ENCODE assay signal across 29 mouse cellular contexts in genomic region chr11:101378926-101379325, GRCm38 (mm10). TPM values are rescaled to one million over a fixed set of nuclear protein-coding genes. Genes with fewer than 3 reads are reported as not detected.
A peak's percentile ranks its signal among the peaks of the same experiment; 100 is the strongest.
DNase-seq lines count a peak whose midpoint lies in the region; ATAC-seq and TF ChIP-seq lines count a peak whose summit lies in the region.
"Had no signal": no experiment of that assay in that cellular context is flagged by ENCODE, and none has a peak within 500 bp of the region (broad histone marks: within the 10 kb centered on the region; RNA-seq: fewer than 3 reads in every experiment).

No protein-coding gene starts in this region.

- H3K36me3 ChIP-seq in liver, adult 2 months (ENCODE audit: control insufficient read depth, insufficient read depth, low read length): peaks cover 33% of the 10 kb centered on the region
- H3K36me3 ChIP-seq in liver, embryonic 12.5 days: no peaks in the 10 kb centered on the region
- H3K36me3 ChIP-seq: heart, embryonic 12.5 days; hindbrain, embryonic 13.5 days; limb, embryonic 10.5 days; neural tube, embryonic 12.5 days had no signal

- ATAC-seq in liver, embryonic 12.5 days: no peak
- ATAC-seq: activated CD4-positive, CD25-positive, alpha-beta regulatory T cell, adult 4 months; lung, postnatal 0 days had no signal

- TF ChIP-seq CTCF in liver, adult 2 months (IDR thresholded peaks at IDR 0.05; ENCODE audit: low read depth, low read length): no peak

- whole genome bisulfite sequencing in liver, adult 2 months: 27% methylated on average over 6 of the region's 6 CpGs
- 66% methylated on average over 6 of the region's 6 CpGs for WGBS in liver, embryonic 12.5 days (ENCODE audit: insufficient replicate concordance)

- no peaks in the 10 kb centered on the region for H3K9me3 ChIP-seq in liver, embryonic 12.5 days (replicated peaks)
- H3K9me3 ChIP-seq: heart, embryonic 12.5 days; hindbrain, embryonic 13.5 days; limb, embryonic 10.5 days; neural tube, embryonic 12.5 days had no signal

- no peak overlapping the region for H3K9ac ChIP-seq in liver, adult 2 months (ENCODE audit: low read depth, low read length)
- H3K9ac ChIP-seq in liver, embryonic 12.5 days: no peak overlapping the region
- H3K9ac ChIP-seq: heart, embryonic 12.5 days; hindbrain, embryonic 13.5 days; liver, embryonic 14.5 days; neural tube, embryonic 12.5 days had no signal

- no peak for TF ChIP-seq POLR2A in liver, adult 2 months (IDR thresholded peaks at IDR 0.05; ENCODE audit: extremely low read depth, insufficient read depth, low read length)

- peak overlapping the region; percentile 38 for H3K27ac ChIP-seq in liver, adult 2 months (replicated peaks; ENCODE audit: insufficient read depth, low read depth, low read length)
- no peak overlapping the region for H3K27ac ChIP-seq in liver, embryonic 12.5 days
- H3K27ac ChIP-seq: gastrocnemius, adult 2 months; hindbrain, embryonic 13.5 days; limb, embryonic 10.5 days; liver, embryonic 14.5 days; neural tube, embryonic 12.5 days had no signal

- intact Hi-C loops in left cerebral cortex, postnatal 10 days (cut with DNase I): no loop called here

- peak; percentile 50 for DNase-seq in adrenal gland, adult 2 months
- no peak for DNase-seq in adrenal gland, adult 8-10 months
- DNase-seq in liver, adult 2 months (ENCODE audit: extremely low read depth, low read depth, low spot score): peak; percentile 100
- peak; percentile 45 for DNase-seq in fibroblast of lung, adult 2 months (ENCODE audit: low read depth)
- DNase-seq in kidney, postnatal 25 days: peak; percentile 38 to 81
- no peak for DNase-seq in left cerebral cortex, postnatal 10 days (ENCODE audit: extremely low spot score in 1 of 2, low spot score in 2 of 2)
- DNase-seq in left cerebral cortex, adult 9 months (ENCODE audit: low spot score in 2 of 2): no peak
- DNase-seq: cerebellum, adult 11 months; cerebellum, postnatal 14 days; embryo, embryonic 11 days; gastrocnemius, adult 2 months; heart, adult 11 months; heart, postnatal 14 days; thymus, adult 2 months had no signal

- H3K79me2 ChIP-seq in liver, adult 2 months (ENCODE audit: control insufficient read depth, insufficient read depth, low read length): no peaks in the 10 kb centered on the region

- no peak overlapping the region for H3K4me2 ChIP-seq in liver, embryonic 12.5 days
- H3K4me2 ChIP-seq: heart, embryonic 12.5 days; hindbrain, embryonic 13.5 days; midbrain, embryonic 11.5 days; neural tube, embryonic 12.5 days had no signal

- H3K27me3 ChIP-seq in liver, adult 2 months (ENCODE audit: control insufficient read depth, insufficient read depth, low read length): no peaks in the 10 kb centered on the region
- H3K27me3 ChIP-seq in liver, embryonic 12.5 days (replicated peaks): peaks cover 30% of the 10 kb centered on the region
- H3K27me3 ChIP-seq: heart, embryonic 12.5 days; hindbrain, embryonic 13.5 days; neural tube, embryonic 12.5 days had no signal

- no peaks in the 10 kb centered on the region for H3K4me1 ChIP-seq in liver, adult 2 months (ENCODE audit: control insufficient read depth, insufficient read depth, low read length)
- H3K4me1 ChIP-seq in liver, embryonic 12.5 days: no peaks in the 10 kb centered on the region
- H3K4me1 ChIP-seq: heart, embryonic 12.5 days; hindbrain, embryonic 13.5 days; neural tube, embryonic 12.5 days had no signal

- no peak overlapping the region for H3K4me3 ChIP-seq in liver, adult 2 months (ENCODE audit: insufficient read depth, low read depth, low read length)
- no peak overlapping the region for H3K4me3 ChIP-seq in liver, embryonic 12.5 days
- H3K4me3 ChIP-seq: gastrocnemius, adult 2 months; heart, embryonic 12.5 days; hindbrain, embryonic 13.5 days; limb, embryonic 10.5 days; neural tube, embryonic 12.5 days had no signal

RNA-seq across cellular contexts. Expression of gene G6pc, which starts 11.6 kb away (rescaled TPM):
- 10 to 100 TPM in 1 of 2 experiments, 1 to 10 TPM in 1; 1.8 to 24.0 TPM for total RNA-seq in adrenal gland, adult 2 months (2021)
- 0.13 and 0.26 TPM in 2 replicates for polyA plus RNA-seq in adrenal gland, adult 2 months (2012; rRNA removed)
- total RNA-seq in adrenal gland, adult 8-10 months (2022): 1 to 10 TPM; 2.7 to 5.1 (median 4.6) TPM
- total RNA-seq in liver, adult 2 months (2014; rRNA removed): 121 and 144 TPM in 2 replicates
- 115 and 146 TPM in 2 replicates for polyA plus RNA-seq in liver, adult 2 months (2012; rRNA removed)
- polyA plus RNA-seq in liver, embryonic 12.5 days (2016; fragmentation: Nextera tagmentation; extraction: Ambion mirVana): not detected in 2 replicates
- not detected for total RNA-seq in left cerebral cortex, postnatal 10 days (2021)
- total RNA-seq: gastrocnemius, adult 2 months; heart, postnatal 14 days; left cerebral cortex, adult 18-20 months; monocyte, adult 5-6 weeks had no signal
- polyA plus RNA-seq: activated CD4-positive, CD25-positive, alpha-beta regulatory T cell, adult 4 months; brain, embryonic 14.5 days; embryonic facial prominence, embryonic 14.5 days; forebrain, embryonic 11.5 days; heart, embryonic 12.5 days; hindbrain, embryonic 13.5 days; intestine, embryonic 14.5 days; limb, embryonic 10.5 days; midbrain, embryonic 11.5 days; neural tube, embryonic 12.5 days had no signal

RNA-seq across cellular contexts. Expression of gene Aarsd1, which starts 38.5 kb away (rescaled TPM):
- total RNA-seq in adrenal gland, adult 2 months (2021): 10 to 100 TPM; 21.8 to 38.2 TPM
- polyA plus RNA-seq in adrenal gland, adult 2 months (2012; rRNA removed): 25.0 and 28.1 TPM in 2 replicates
- total RNA-seq in adrenal gland, adult 8-10 months (2022): 10 to 100 TPM; 33.7 to 41.1 (median 37.0) TPM
- total RNA-seq in liver, adult 2 months (2014; rRNA removed): 21.3 and 22.2 TPM in 2 replicates
- 18.6 and 19.8 TPM in 2 replicates for polyA plus RNA-seq in liver, adult 2 months (2012; rRNA removed)
- 67.0 and 72.7 TPM in 2 replicates for polyA plus RNA-seq in liver, embryonic 12.5 days (2016; fragmentation: Nextera tagmentation; extraction: Ambion mirVana)
- 10 to 100 TPM; 45.1 to 45.2 TPM for total RNA-seq in left cerebral cortex, postnatal 10 days (2021)

RNA-seq across cellular contexts. Expression of gene Gm27029, which starts 45.7 kb away (rescaled TPM):
- 1 to 10 TPM; 1.9 to 5.6 TPM for total RNA-seq in adrenal gland, adult 2 months (2021)
- polyA plus RNA-seq in adrenal gland, adult 2 months (2012; rRNA removed): 0.24 TPM in 1 of 2 replicates, not detected in the other
- total RNA-seq in adrenal gland, adult 8-10 months (2022): 1 to 10 TPM; 1.7 to 8.4 (median 5.6) TPM
- total RNA-seq in liver, adult 2 months (2014; rRNA removed): 0.20 and 0.65 TPM in 2 replicates
- polyA plus RNA-seq in liver, adult 2 months (2012; rRNA removed): 0.10 and 0.37 TPM in 2 replicates
- 3.6 and 4.2 TPM in 2 replicates for polyA plus RNA-seq in liver, embryonic 12.5 days (2016; fragmentation: Nextera tagmentation; extraction: Ambion mirVana)
- 1 to 10 TPM; 6.4 to 6.9 TPM for total RNA-seq in left cerebral cortex, postnatal 10 days (2021)

RNA-seq across cellular contexts. Expression of gene Rundc1, which starts 46.0 kb away (rescaled TPM):
- 10 to 100 TPM; 23.7 to 24.4 TPM for total RNA-seq in adrenal gland, adult 2 months (2021)
- 22.0 and 22.1 TPM in 2 replicates for polyA plus RNA-seq in adrenal gland, adult 2 months (2012; rRNA removed)
- total RNA-seq in adrenal gland, adult 8-10 months (2022): 10 to 100 TPM; 31.4 to 37.4 (median 33.0) TPM
- 2.8 and 3.1 TPM in 2 replicates for total RNA-seq in liver, adult 2 months (2014; rRNA removed)
- 8.6 and 8.9 TPM in 2 replicates for polyA plus RNA-seq in liver, adult 2 months (2012; rRNA removed)
- polyA plus RNA-seq in liver, embryonic 12.5 days (2016; fragmentation: Nextera tagmentation; extraction: Ambion mirVana): 9.8 TPM in 2 replicates
- total RNA-seq in left cerebral cortex, postnatal 10 days (2021): 10 to 100 TPM; 24.4 to 26.0 TPM

RNA-seq across cellular contexts. Expression of gene Ptges3l, which starts 46.2 kb away (rescaled TPM):
- total RNA-seq in adrenal gland, adult 2 months (2021): 1 to 10 TPM; 2.1 to 4.3 TPM
- 0.93 and 1.1 TPM in 2 replicates for polyA plus RNA-seq in adrenal gland, adult 2 months (2012; rRNA removed)
- total RNA-seq in adrenal gland, adult 8-10 months (2022): 1 to 10 TPM; 3.5 to 8.7 (median 6.0) TPM
- total RNA-seq in liver, adult 2 months (2014; rRNA removed): 0.27 and 0.46 TPM in 2 replicates
- 0.93 and 1.1 TPM in 2 replicates for polyA plus RNA-seq in liver, adult 2 months (2012; rRNA removed)
- 1.3 and 2.1 TPM in 2 replicates for polyA plus RNA-seq in liver, embryonic 12.5 days (2016; fragmentation: Nextera tagmentation; extraction: Ambion mirVana)
- total RNA-seq in left cerebral cortex, postnatal 10 days (2021): 1 to 10 TPM; 3.4 TPM
- total RNA-seq: monocyte, adult 5-6 weeks had no signal

Comparison
In these comparisons a context has a peak if more than half of its experiments do, and no peak if none do; other contexts are left out.
1. DNase-seq: peak in adrenal gland, adult 2 months (single experiment), liver, adult 2 months (single experiment), fibroblast of lung, adult 2 months (single experiment) and kidney, postnatal 25 days (2 of 2); none in adrenal gland, adult 8-10 months (single experiment), left cerebral cortex, postnatal 10 days (0 of 2) and left cerebral cortex, adult 9 months (0 of 2).